Mouse (Mus musculus): Measurements from ENCODE around the gene Zfp462. TPM values are rescaled to one million over a fixed set of nuclear protein-coding genes. Genes with fewer than 3 reads are reported as not detected.
A peak's percentile ranks its signal among the peaks of the same experiment; 100 is the strongest.

Zfp462 gene
- polyA plus RNA-seq, 1 experiment: 16.6 TPM

DNA sequence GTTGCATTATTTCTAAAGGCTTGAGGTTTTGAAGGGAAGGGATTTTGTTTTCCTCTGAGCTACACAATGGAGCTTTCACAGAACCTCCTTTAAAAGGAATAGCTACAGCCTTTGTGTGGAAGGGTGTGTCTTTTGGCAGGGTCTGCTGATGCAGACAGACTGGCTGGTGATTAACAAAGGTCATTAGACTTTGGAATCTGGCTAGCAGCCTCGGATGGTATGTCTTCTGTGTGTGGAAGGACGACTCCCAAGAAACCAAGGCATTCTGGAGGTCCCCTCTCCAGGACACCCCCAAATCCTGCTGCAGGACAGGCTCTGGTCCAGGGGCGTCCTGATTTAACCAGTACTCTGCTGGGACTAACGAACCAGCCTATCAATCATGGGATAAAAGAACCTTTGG, 60.2 kb downstream of the Zfp462 start:
- H3K4me3 ChIP-seq (ENCODE audit: insufficient read depth, low read length): no peak overlapping the region
- peak overlapping the region; percentile 64 for H3K27ac ChIP-seq (ENCODE audit: insufficient read depth, low read length)
- H3K4me1 ChIP-seq (ENCODE audit: control insufficient read depth, insufficient read depth, low read length): peaks cover 6% of the 10 kb centered on the region
- no peak for TF ChIP-seq POLR2A (IDR thresholded peaks at IDR 0.05; ENCODE audit: extremely low read depth, insufficient read depth, low read length)
- TF ChIP-seq CTCF (IDR thresholded peaks at IDR 0.05; ENCODE audit: extremely low read depth, insufficient read depth, low read length): no peak

DNA sequence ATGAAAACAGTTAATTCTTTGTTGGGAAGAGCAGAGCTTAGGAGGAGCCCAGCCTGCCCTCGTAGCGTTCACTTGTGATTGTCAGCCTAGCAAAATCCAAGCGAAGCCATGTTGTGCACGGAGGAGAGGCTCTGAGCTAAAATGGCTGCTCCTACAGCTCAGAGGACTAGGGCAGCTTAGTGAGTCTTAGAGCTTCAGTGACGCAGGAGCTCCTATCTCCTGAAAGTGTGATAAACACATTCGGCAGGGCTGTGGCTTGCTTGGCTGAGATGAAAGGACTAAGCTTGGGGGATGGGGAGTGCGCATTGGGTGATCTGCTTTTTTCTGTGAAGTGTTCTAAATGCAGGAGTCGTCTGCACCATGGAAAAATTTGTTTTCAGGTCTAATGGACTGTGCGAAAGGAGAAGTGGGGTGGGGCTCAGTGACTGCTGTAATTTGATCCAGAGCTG, 60.7 kb downstream of the Zfp462 start:
- Histone ChIP-seq H3K4me1 (ENCODE audit: control insufficient read depth, insufficient read depth, low read length) (peaks cover 6% of the 10 kb centered on the region), H3K27ac (ENCODE audit: insufficient read depth, low read length) (peak overlapping the region; percentile 64), H3K4me3 (ENCODE audit: insufficient read depth, low read length) (no peak overlapping the region)
- no peak for TF ChIP-seq CTCF (IDR thresholded peaks at IDR 0.05; ENCODE audit: extremely low read depth, insufficient read depth, low read length)
- no peak for TF ChIP-seq POLR2A (IDR thresholded peaks at IDR 0.05; ENCODE audit: extremely low read depth, insufficient read depth, low read length)

DNA sequence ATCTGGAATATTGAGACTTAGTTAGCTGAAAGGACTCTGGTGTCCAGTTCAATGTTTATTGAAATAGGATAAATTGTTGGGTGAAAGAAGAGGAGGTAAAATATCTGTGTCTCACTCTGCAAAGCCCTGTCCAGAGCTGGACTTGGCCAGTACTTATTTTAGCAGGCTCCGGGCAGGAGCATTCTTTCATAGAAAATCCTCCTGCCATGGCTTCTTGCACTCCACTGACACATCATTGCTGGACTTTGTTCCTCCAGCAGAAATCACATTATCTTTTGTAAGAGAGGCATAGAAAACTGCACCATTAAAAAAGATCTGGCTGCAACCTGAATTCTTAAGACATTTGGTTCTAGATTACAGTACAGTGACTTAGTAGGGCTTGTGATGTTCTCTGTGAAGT, 61.2 kb downstream of the Zfp462 start:
- TF ChIP-seq CTCF (IDR thresholded peaks at IDR 0.05; ENCODE audit: extremely low read depth, insufficient read depth, low read length): no peak
- no peak for TF ChIP-seq POLR2A (IDR thresholded peaks at IDR 0.05; ENCODE audit: extremely low read depth, insufficient read depth, low read length)
- Histone ChIP-seq H3K27ac (ENCODE audit: insufficient read depth, low read length) (0 out of 2 replicates have a peak overlapping the region, but pooled peaks have one; percentile 64), H3K4me1 (ENCODE audit: control insufficient read depth, insufficient read depth, low read length) (peaks cover 6% of the 10 kb centered on the region), H3K4me3 (ENCODE audit: insufficient read depth, low read length) (no peak overlapping the region)

DNA sequence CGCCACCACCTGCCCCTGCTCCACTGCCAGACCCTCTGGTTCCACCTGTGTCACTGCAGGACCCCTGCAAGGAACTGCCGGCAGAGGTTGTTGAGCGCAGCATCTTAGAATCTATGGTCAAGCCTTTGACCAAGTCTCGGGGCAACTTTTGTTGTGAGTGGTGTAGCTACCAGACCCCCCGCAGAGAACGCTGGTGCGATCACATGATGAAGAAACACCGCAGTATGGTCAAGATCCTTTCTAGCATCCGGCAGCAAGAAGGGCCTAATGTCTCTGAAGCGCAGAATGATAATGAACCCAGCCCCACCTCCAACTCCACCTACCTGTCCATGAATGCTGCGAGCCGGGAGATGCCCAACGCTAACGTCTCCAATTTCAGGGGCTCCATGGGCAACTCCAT, 63.8 kb downstream of the Zfp462 start:
- peaks cover 4% of the 10 kb centered on the region for H3K4me1 ChIP-seq (ENCODE audit: control insufficient read depth, insufficient read depth, low read length)
- TF ChIP-seq CTCF (IDR thresholded peaks at IDR 0.05; ENCODE audit: extremely low read depth, insufficient read depth, low read length): no peak
- no peak for TF ChIP-seq POLR2A (IDR thresholded peaks at IDR 0.05; ENCODE audit: extremely low read depth, insufficient read depth, low read length)
- H3K4me3 ChIP-seq (ENCODE audit: insufficient read depth, low read length): no peak overlapping the region
- H3K27ac ChIP-seq (ENCODE audit: insufficient read depth, low read length): no peak overlapping the region

DNA sequence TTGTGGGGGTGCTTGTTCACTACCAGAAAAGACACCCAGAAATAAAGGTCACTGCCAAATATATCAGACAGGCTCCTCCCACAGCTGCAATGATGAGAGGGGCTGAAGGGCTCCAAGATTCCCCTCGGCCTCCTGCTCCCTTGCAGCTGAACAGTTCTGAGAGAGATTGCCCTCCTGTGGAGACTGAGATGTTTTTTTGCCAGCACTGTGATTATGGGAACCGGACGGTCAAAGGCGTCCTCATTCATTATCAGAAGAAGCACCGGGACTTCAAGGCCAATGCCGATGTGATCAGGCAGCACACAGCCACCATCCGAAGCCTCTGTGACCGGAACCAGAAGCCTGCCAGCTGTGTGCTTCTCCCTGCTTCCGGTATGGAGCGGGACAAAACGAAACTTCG, 66.5 kb downstream of the Zfp462 start:
- no peak overlapping the region for H3K27ac ChIP-seq (ENCODE audit: insufficient read depth, low read length)
- TF ChIP-seq CTCF (IDR thresholded peaks at IDR 0.05; ENCODE audit: extremely low read depth, insufficient read depth, low read length) (no peak), POLR2A (IDR thresholded peaks at IDR 0.05; ENCODE audit: extremely low read depth, insufficient read depth, low read length) (no peak)
- H3K4me1 ChIP-seq (ENCODE audit: control insufficient read depth, insufficient read depth, low read length): no peaks in the 10 kb centered on the region
- no peak overlapping the region for H3K4me3 ChIP-seq (ENCODE audit: insufficient read depth, low read length)

DNA sequence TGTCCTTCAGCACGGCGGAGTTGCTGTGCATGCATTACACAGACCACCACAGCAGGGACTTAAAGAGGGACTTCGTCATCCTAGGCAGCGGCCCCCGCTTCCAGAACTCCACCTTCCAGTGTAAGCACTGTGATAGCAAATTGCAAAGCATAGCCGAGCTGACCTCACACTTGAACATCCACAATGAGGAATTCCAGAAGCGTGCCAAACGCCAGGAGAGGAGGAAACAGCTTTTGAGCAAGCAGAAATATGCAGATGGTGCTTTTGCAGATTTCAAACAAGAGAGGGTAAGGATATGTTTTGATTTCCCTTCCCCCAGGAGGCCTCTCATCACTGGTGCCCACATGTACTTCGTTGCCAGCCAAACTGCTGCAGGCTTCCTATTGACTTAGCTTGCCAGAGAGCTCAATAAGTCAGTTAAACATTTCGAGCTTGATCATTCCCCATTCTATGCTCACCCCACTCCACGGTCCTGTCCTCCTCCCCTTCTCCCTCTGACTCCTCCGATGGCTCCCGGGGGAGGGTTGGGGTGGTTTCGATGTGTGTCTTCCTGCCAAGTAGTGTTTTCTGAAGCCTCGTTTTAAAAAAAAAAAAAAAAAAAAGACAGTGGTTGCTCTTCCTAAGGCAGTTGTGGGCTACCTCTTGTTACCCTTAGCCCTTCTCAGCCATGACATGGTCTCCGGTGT, 68.9 kb downstream of the Zfp462 start:
- no peak overlapping the region for H3K4me3 ChIP-seq (ENCODE audit: insufficient read depth, low read length)
- TF ChIP-seq POLR2A (IDR thresholded peaks at IDR 0.05; ENCODE audit: extremely low read depth, insufficient read depth, low read length) (no peak), CTCF (IDR thresholded peaks at IDR 0.05; ENCODE audit: extremely low read depth, insufficient read depth, low read length) (no peak)
- no peaks in the 10 kb centered on the region for H3K4me1 ChIP-seq (ENCODE audit: control insufficient read depth, insufficient read depth, low read length)
- no peak overlapping the region for H3K27ac ChIP-seq (ENCODE audit: insufficient read depth, low read length)

DNA sequence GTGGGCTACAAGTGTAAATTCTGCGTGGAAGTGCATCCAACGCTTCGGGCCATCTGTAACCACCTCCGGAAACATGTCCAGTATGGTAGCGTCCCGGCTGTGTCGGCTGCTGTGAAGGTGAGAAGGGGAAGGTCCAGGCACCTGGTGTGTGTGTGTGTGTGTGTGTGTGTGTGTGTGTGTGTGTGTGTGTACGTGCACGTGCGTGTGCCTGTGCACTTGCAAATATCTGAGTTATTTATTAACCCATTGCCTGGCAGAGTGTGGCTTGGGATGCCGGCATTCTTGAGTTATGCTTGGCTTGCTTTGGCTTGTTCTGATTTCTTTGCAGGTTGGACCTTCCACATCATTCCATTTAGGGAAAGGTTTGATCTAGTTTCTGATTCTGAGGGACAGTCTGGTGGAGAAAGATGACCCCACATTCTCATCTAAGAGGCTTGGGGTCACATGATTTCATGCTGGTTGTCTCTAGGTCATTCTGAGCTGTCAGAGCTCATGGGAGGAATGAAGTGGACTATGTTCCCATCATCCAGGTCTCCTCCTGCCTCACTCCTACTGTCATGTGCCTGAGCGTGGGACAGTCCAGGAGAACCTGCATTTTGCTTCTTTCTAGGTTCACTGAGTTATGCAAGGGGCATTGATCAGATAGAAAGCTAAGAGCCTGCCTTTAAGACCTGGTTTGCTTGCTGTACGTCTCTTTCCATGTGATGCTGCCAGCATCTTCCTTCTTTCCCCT, 70.0 kb downstream of the Zfp462 start:
- Histone ChIP-seq H3K27ac (ENCODE audit: insufficient read depth, low read length) (no peak overlapping the region), H3K4me3 (ENCODE audit: insufficient read depth, low read length) (no peak overlapping the region), H3K4me1 (ENCODE audit: control insufficient read depth, insufficient read depth, low read length) (no peaks in the 10 kb centered on the region)
- TF ChIP-seq POLR2A (IDR thresholded peaks at IDR 0.05; ENCODE audit: extremely low read depth, insufficient read depth, low read length) (no peak), CTCF (IDR thresholded peaks at IDR 0.05; ENCODE audit: extremely low read depth, insufficient read depth, low read length) (no peak)

DNA sequence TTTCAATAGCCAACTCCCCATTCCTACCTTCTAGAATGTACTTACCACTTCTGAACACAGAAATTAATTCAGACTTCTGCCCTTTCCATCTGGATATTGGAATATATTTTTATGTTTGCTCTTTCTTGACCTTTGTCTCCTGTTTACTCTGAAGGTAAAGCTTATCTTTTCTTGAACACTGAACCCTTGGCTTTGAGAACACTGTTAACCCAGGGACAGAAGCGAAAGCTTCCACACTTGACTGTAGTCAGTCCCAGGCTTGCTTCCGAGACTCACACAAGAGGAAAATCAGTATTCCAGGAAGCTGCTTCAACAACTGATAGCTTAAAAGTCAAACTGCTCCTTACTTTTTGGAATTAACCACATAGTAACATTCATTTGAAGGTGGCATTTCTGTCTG, 70.7 kb downstream of the Zfp462 start:
- Histone ChIP-seq H3K4me3 (ENCODE audit: insufficient read depth, low read length) (no peak overlapping the region), H3K27ac (ENCODE audit: insufficient read depth, low read length) (no peak overlapping the region), H3K4me1 (ENCODE audit: control insufficient read depth, insufficient read depth, low read length) (no peaks in the 10 kb centered on the region)
- TF ChIP-seq POLR2A (IDR thresholded peaks at IDR 0.05; ENCODE audit: extremely low read depth, insufficient read depth, low read length): no peak
- no peak for TF ChIP-seq CTCF (IDR thresholded peaks at IDR 0.05; ENCODE audit: extremely low read depth, insufficient read depth, low read length)

DNA sequence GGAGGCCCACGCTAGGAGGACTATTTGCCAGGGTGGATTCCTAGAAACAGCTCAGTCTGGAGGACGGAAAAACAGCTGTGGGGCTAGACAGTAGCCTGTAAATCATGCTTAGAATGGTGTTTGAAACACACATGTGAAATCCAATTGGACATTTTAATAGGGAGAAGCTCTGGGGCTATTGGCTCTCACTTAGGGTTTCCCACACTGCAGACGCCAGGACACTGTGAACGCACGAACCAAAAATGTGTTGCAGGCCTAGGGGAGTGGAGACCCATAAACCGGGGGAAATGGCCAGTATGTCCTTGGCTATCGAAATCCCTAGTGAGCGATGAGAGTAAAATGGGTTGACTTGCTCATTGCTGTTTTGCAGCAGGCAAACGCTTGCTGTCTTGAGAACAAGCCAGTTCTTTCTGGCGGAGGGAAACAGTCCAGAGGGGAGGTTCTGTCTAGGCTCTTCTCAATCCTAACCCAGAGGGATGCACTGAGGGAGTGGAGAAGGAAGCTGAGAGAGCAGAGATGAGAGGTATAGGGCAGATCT, 81.3 kb downstream of the Zfp462 start:
- Histone ChIP-seq H3K4me3 (ENCODE audit: insufficient read depth, low read length) (no peak overlapping the region), H3K27ac (ENCODE audit: insufficient read depth, low read length) (no peak overlapping the region), H3K4me1 (ENCODE audit: control insufficient read depth, insufficient read depth, low read length) (no peaks in the 10 kb centered on the region)
- TF ChIP-seq CTCF (IDR thresholded peaks at IDR 0.05; ENCODE audit: extremely low read depth, insufficient read depth, low read length) (no peak), POLR2A (IDR thresholded peaks at IDR 0.05; ENCODE audit: extremely low read depth, insufficient read depth, low read length) (no peak)

DNA sequence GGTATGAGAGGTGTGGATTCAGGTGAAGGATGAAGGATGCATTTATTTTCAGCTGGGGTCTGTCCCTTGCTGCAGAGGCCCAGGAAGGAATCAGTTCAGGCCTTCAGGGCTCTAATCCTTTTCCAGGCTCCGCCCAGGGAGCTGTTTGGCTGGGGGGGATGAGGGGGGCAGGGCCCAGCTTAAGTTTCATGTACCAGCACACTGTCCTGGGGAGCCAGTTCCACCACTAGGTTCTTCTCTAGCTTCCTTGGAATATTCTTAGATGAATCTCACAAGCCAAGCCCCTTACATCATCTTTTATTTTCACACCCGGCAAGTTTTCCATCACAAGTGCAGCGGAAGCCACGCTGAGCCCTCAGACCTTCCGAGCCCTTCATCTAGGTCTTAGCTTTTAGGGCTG, 85.6 kb downstream of the Zfp462 start:
- no peak overlapping the region for H3K4me3 ChIP-seq (ENCODE audit: insufficient read depth, low read length)
- TF ChIP-seq CTCF (IDR thresholded peaks at IDR 0.05; ENCODE audit: extremely low read depth, insufficient read depth, low read length) (no peak), POLR2A (IDR thresholded peaks at IDR 0.05; ENCODE audit: extremely low read depth, insufficient read depth, low read length) (no peak)

More for the DNA sequence above, 85.6 kb downstream of the Zfp462 start:
- H3K4me1 ChIP-seq (ENCODE audit: control insufficient read depth, insufficient read depth, low read length): no peaks in the 10 kb centered on the region
- H3K27ac ChIP-seq (ENCODE audit: insufficient read depth, low read length): no peak overlapping the region
